In the genomic region with DNA sequence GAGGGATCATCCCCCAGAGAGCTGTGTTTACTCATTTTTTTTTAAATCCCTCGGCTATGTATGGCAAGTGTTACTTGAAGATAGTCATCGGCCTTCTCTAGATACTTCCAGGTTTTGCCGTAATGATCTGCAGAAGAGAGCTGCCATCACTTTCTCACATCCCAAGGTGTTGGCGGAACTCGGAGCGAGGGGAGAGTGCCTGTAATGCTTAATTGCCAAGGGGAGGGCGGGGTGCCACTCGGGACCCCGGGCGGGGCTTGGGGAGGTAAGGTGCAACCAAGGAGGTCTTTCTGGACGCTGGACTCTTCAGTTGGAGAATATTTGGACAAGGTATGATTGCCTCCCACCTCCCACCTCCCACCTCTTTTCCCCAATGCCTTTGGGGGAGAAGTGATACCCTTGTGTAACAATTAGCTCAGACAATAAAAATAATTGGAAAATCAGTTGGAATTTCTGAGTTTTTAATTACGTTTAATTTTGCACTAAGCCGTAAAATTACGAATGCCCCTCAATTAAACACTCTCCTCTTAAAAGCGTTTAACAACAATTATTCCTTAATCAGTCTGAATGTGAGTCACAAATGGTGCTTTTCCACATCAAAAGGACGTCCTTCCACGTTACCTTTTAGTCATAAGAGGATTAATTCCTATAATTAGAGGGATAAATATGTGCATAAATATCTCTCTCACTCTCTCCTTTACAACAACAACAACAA, we compare ENCODE assay signal across 8 mouse cellular contexts. TPM values are rescaled to one million over a fixed set of nuclear protein-coding genes. Genes with fewer than 3 reads are reported as not detected.
DNase-seq lines count a peak whose midpoint lies in the region; ATAC-seq and TF ChIP-seq lines count a peak whose summit lies in the region.

No protein-coding gene starts in this region.

- H3K9ac ChIP-seq in lung, embryonic 14.5 days, result peak overlapping the region; percentile 40; the same call in 1 of the 2 replicates
- H3K9ac ChIP-seq in limb, embryonic 11.5 days (ENCODE audit: low read length), result no peak overlapping the region
- H3K9ac ChIP-seq in stomach, embryonic 14.5 days (replicated peaks; ENCODE audit: low read depth, low read length), result peak overlapping the region; percentile 47; the same call in 1 of the 2 replicates

- H3K4me1 ChIP-seq in lung, embryonic 14.5 days (ENCODE audit: insufficient read depth), result no peaks in the 10 kb centered on the region
- H3K4me1 ChIP-seq in limb, embryonic 11.5 days (ENCODE audit: control insufficient read depth, insufficient read depth, low read length), result peaks cover 14% of the 10 kb centered on the region; the same call in 1 of the 2 replicates
- peaks cover 8% of the 10 kb centered on the region; the same call in 1 of the 2 replicates for H3K4me1 ChIP-seq in stomach, embryonic 14.5 days (ENCODE audit: control insufficient read depth, insufficient read depth, low read length)

- H3K36me3 ChIP-seq in lung, embryonic 14.5 days (ENCODE audit: insufficient read depth), result no peaks in the 10 kb centered on the region
- no peaks in the 10 kb centered on the region for H3K36me3 ChIP-seq in limb, embryonic 11.5 days (ENCODE audit: control insufficient read depth, insufficient read depth, low read length)
- no peaks in the 10 kb centered on the region for H3K36me3 ChIP-seq in stomach, embryonic 14.5 days (ENCODE audit: control insufficient read depth, insufficient read depth, low read length)

- peak overlapping the region; percentile 86 for H3K4me2 ChIP-seq in lung, embryonic 14.5 days
- peak overlapping the region; percentile 59 for H3K4me2 ChIP-seq in limb, embryonic 11.5 days (ENCODE audit: low read depth, severe bottlenecking)
- H3K4me2 ChIP-seq in stomach, embryonic 14.5 days (replicated peaks; ENCODE audit: low read depth, low read length), result peak overlapping the region; percentile 64

- peak; percentile 56 for DNase-seq in adrenal gland, adult 2 months
- no peak for DNase-seq in adrenal gland, adult 18-20 months (ENCODE audit: low spot score in 2 of 2)
- DNase-seq in lung, embryonic 14.5 days, result no peak
- no peak for DNase-seq in lung, postnatal 10 days
- peak; percentile 52 for DNase-seq in limb, embryonic 11.5 days (ENCODE audit: low spot score)
- DNase-seq in natural killer cell, adult 2 months (ENCODE audit: low spot score in 2 of 2), result no peak
- DNase-seq in layer of hippocampus, adult 11-12 months (ENCODE audit: low spot score), result no peak

- 27% methylated on average over 17 of the region's 17 CpGs for WGBS in lung, embryonic 14.5 days
- WGBS in limb, embryonic 11.5 days, result 2% methylated on average over 17 of the region's 17 CpGs
- WGBS in stomach, embryonic 14.5 days, result 21% methylated on average over 17 of the region's 17 CpGs

- no peaks in the 10 kb centered on the region for H3K9me3 ChIP-seq in lung, embryonic 14.5 days (ENCODE audit: low read depth, low read length)
- no peaks in the 10 kb centered on the region for H3K9me3 ChIP-seq in limb, embryonic 11.5 days (ENCODE audit: control insufficient read depth, low read length)
- no peaks in the 10 kb centered on the region for H3K9me3 ChIP-seq in stomach, embryonic 14.5 days (ENCODE audit: control insufficient read depth, low read depth, low read length)

- no peak for ATAC-seq in lung, embryonic 14.5 days (ENCODE audit: insufficient read depth)
- ATAC-seq in limb, embryonic 11.5 days (ENCODE audit: insufficient number of reproducible peaks, low FRiP score, low TSS enrichment, low read depth), result no peak
- no peak for ATAC-seq in stomach, embryonic 14.5 days (ENCODE audit: insufficient number of reproducible peaks, insufficient read depth, low FRiP score, low read depth)

- H3K27me3 ChIP-seq in lung, embryonic 14.5 days (ENCODE audit: insufficient read depth, low read length), result peaks cover 25% of the 10 kb centered on the region
- H3K27me3 ChIP-seq in limb, embryonic 11.5 days (ENCODE audit: control insufficient read depth, insufficient read depth, low read length), result peaks cover 44% of the 10 kb centered on the region
- no peaks in the 10 kb centered on the region for H3K27me3 ChIP-seq in stomach, embryonic 14.5 days (ENCODE audit: control insufficient read depth, insufficient read depth, low read length)

- TF ChIP-seq CTCF in lung, embryonic 14.5 days (IDR thresholded peaks at IDR 0.05; ENCODE audit: low read depth), result no peak

- peak overlapping the region; percentile 49; the same call in 1 of the 2 replicates for H3K4me3 ChIP-seq in lung, embryonic 14.5 days (ENCODE audit: low read depth, low read length)
- peak overlapping the region; percentile 28; the same call in 1 of the 2 replicates for H3K4me3 ChIP-seq in limb, embryonic 11.5 days (ENCODE audit: low read depth, low read length)
- H3K4me3 ChIP-seq in stomach, embryonic 14.5 days (ENCODE audit: low read depth, low read length), result peak overlapping the region; percentile 33

- H3K27ac ChIP-seq in lung, embryonic 14.5 days (ENCODE audit: low read depth), result no peak overlapping the region
- no peak overlapping the region for H3K27ac ChIP-seq in limb, embryonic 11.5 days (replicated peaks; ENCODE audit: low read depth, low read length)
- H3K27ac ChIP-seq in stomach, embryonic 14.5 days (ENCODE audit: low read length), result peak overlapping the region; percentile 66; the same call in 1 of the 2 replicates

RNA-seq across cellular contexts. Expression of a gene that starts 9.2 kb away (rescaled TPM):
- 100 to 1,000 TPM; 211 to 303 TPM for total RNA-seq in adrenal gland, adult 2 months (2021)
- polyA plus RNA-seq in adrenal gland, adult 2 months (2012; rRNA removed), result 85.4 and 124 TPM in 2 replicates
- total RNA-seq in adrenal gland, adult 18-20 months (2021), result 100 to 1,000 TPM; 216 to 279 TPM
- 31.4 and 33.1 TPM in 2 replicates for polyA plus RNA-seq in lung, embryonic 14.5 days (2014; fragmentation: Nextera tagmentation; extraction: Ambion mirVana)
- 51.4 and 53.9 TPM in 2 replicates for polyA plus RNA-seq in limb, embryonic 11.5 days (2014; fragmentation: Nextera tagmentation; extraction: Ambion mirVana)
- 85.0 and 86.3 TPM in 2 replicates for polyA plus RNA-seq in stomach, embryonic 14.5 days (2014; fragmentation: Nextera tagmentation; extraction: Ambion mirVana)

Comparison
In these comparisons a context has a peak if more than half of its experiments do, and no peak if none do; other contexts are left out.
1. DNase-seq: peak in adrenal gland, adult 2 months (single experiment) and limb, embryonic 11.5 days (single experiment); none in adrenal gland, adult 18-20 months (0 of 2), lung, embryonic 14.5 days (single experiment), lung, postnatal 10 days (single experiment), natural killer cell, adult 2 months (0 of 2) and layer of hippocampus, adult 11-12 months (single experiment).
2. Peak in every context shown above with its lines, with median percentiles within 50 percentile points of each other: H3K4me2 ChIP-seq and H3K4me3 ChIP-seq.